Mouse (Mus musculus): ENCODE results near the gene D17Wsu92e.

The D17Wsu92e gene

DNA sequence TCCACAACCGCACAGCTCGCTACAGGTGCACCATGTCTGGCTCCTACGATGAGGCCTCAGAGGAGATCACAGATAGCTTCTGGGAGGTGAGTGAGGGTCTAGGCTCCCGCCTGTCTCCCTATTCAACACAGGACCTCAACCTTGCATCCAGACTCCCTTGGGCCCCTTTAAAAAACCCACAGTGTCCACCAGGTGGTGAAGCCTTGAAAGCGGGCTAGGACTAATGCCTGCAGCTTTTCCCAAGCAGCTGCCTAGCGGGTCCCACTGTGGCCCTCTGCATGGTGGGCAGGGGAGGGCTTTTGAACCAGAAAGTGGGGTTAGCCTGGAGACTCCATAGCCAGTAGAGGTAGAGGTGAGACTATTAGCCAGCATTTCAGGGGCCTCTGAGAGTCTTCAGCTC, 118.6 kb downstream of the D17Wsu92e start:
- no peak for DNase-seq (ENCODE audit: low spot score)
